In the genomic region with DNA sequence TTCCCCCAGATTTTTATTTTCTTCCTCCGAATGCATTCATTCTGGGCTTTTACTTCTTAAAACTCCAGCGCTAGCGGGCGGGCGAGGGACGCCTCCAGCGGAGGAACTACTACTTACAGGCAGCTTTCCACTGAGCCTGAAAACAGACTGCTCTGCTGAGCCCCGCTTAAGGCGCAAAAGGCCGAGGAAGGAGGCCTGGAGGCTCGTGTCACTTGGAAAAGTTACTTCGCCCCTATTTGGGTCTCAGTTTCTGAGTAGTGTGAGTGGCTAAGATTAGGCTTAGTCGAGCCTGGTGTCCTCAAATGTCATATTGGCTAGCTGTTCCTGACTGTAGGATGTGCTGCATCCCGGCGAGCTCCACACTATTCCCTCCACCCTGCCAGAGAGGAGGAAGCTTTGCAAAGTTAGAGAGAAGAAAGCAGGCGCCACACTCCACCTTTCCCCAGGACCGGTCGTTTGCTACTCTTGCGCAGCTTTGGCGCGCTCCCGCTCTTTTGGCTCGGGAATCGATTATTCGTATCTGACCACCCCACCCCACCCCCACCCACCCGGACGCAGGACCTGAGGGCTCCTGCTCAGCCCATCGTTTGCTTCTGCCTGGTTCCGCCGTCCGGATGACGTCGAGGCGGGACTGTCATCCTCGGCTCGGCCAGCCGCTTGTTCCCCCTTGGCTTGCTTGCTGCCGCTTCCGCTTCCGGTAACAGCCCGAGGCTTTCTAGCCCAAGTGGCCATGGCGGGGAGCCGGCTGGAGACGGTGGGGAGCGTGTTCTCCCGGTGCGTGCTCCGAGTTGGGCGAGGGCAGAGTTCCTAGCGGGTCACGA, we compare ENCODE assay signal across 8 mouse cellular contexts. TPM values are rescaled to one million over a fixed set of nuclear protein-coding genes. Genes with fewer than 3 reads are reported as not detected.
DNase-seq lines count a peak whose midpoint lies in the region; ATAC-seq and TF ChIP-seq lines count a peak whose summit lies in the region.

A gene (plus strand): TSS at position 677 of the 821 bp plus-strand sequence.

- peak within 1 kb of the TSS; percentile 99 for H3K27ac ChIP-seq in gastrocnemius, adult 2 months
- peak within 1 kb of the TSS; percentile 84 for H3K27ac ChIP-seq in hindbrain, postnatal 0 days
- peak within 1 kb of the TSS; percentile 90 for H3K27ac ChIP-seq in left cerebral cortex, adult 2 months

- WGBS in hindbrain, postnatal 0 days = under 1% methylated on average over 51 of the region's 51 CpGs

- peak; percentile 89 for DNase-seq in WW6 (ENCODE audit: low read depth, low spot score)
- peak; percentile 66 to 87 for DNase-seq in cerebellum, postnatal 4 days (ENCODE audit: low spot score in 2 of 2)
- peak; percentile 97 for DNase-seq in gastrocnemius, adult 2 months
- DNase-seq in hindbrain, postnatal 0 days (ENCODE audit: low spot score) = peak; percentile 96
- peak; percentile 90 to 92 for DNase-seq in left cerebral cortex, adult 2 months (ENCODE audit: extremely low spot score in 1 of 2, low spot score in 2 of 2)
- peak; percentile 90 to 93 for DNase-seq in right cerebral cortex, adult 2 months (ENCODE audit: low spot score in 2 of 2)
- peak; percentile 93 for DNase-seq in urinary bladder, postnatal 14 days (ENCODE audit: low spot score)

- no peaks in the 10 kb centered on the region; the same call in 1 of the 2 replicates for H3K4me1 ChIP-seq in hindbrain, postnatal 0 days (ENCODE audit: insufficient read depth, low read length)

- intact Hi-C loops in gastrocnemius, adult 2 months (cut with DNase I) = no loop called here
- intact Hi-C loops in left cerebral cortex, adult 2 months (cut with DNase I) = no loop called here

- TF ChIP-seq CTCF in gastrocnemius, adult 2 months (IDR thresholded peaks at IDR 0.05) = peak; percentile 64
- TF ChIP-seq CTCF in hindbrain, postnatal 0 days (IDR thresholded peaks at IDR 0.05; ENCODE audit: low read depth) = peak; percentile 64
- TF ChIP-seq CTCF in left cerebral cortex, adult 2 months (IDR thresholded peaks at IDR 0.05) = peak; percentile 61

- peak within 1 kb of the TSS; percentile 79 for H3K4me3 ChIP-seq in gastrocnemius, adult 2 months
- peak within 1 kb of the TSS; percentile 88 for H3K4me3 ChIP-seq in hindbrain, postnatal 0 days (ENCODE audit: low read length)
- H3K4me3 ChIP-seq in left cerebral cortex, adult 2 months = peak within 1 kb of the TSS; percentile 94

- peak within 1 kb of the TSS; percentile 70 for H3K4me2 ChIP-seq in hindbrain, postnatal 0 days (ENCODE audit: low read depth, low read length)

- no peaks in the 10 kb centered on the region for H3K9me3 ChIP-seq in hindbrain, postnatal 0 days (ENCODE audit: low read length)

- H3K9ac ChIP-seq in hindbrain, postnatal 0 days (replicated peaks; ENCODE audit: low read length) = peak within 1 kb of the TSS; percentile 79

- peak; percentile 95 for ATAC-seq in hindbrain, postnatal 0 days
- peak; percentile 98 for ATAC-seq in megakaryocyte, adult 5-6 weeks (ENCODE audit: poor library complexity, severe bottlenecking)

- H3K27me3 ChIP-seq in hindbrain, postnatal 0 days (ENCODE audit: insufficient read depth, low read length) = no peaks in the 10 kb centered on the region

- H3K36me3 ChIP-seq in hindbrain, postnatal 0 days (ENCODE audit: insufficient read depth, low read length) = no peaks in the 10 kb centered on the region

RNA-seq across cellular contexts. Expression of the gene that starts here (rescaled TPM):
- total RNA-seq in gastrocnemius, adult 2 months (2021) = 100 to 1,000 TPM; 122 to 144 TPM
- 29.0 and 48.7 TPM in 2 replicates for total RNA-seq in hindbrain, postnatal 0 days (2014; rRNA removed)
- polyA plus RNA-seq in hindbrain, postnatal 0 days (2015; fragmentation: Nextera tagmentation; extraction: Ambion mirVana) = 66.4 and 67.1 TPM in 2 replicates
- 10 to 100 TPM; 66.4 to 71.1 TPM for total RNA-seq in left cerebral cortex, adult 2 months (2021)
- total RNA-seq in megakaryocyte, adult 5-6 weeks (2015) = 59.0 and 62.2 TPM in 2 replicates
- 39.4 and 73.3 TPM in 2 replicates for total RNA-seq in megakaryocyte, adult 5-6 weeks (2017)

Comparison
In these comparisons a context has a peak if more than half of its experiments do, and no peak if none do; other contexts are left out.
1. Peak in every context shown above with its lines: DNase-seq, ATAC-seq, H3K4me3 ChIP-seq and H3K27ac ChIP-seq.